Mouse (Mus musculus) ovary, adult 18-20 months (tissue): ENCODE results near the gene Tnk2.
A peak's percentile ranks its signal among the peaks of the same experiment; 100 is the strongest.

Experiments
- DNase-seq: peaks from one replicate; pipeline ENCODE4 v3.0.0; 2022; ENCODE audit warnings: low spot score, mixed read lengths

Gene Tnk2

DNA sequence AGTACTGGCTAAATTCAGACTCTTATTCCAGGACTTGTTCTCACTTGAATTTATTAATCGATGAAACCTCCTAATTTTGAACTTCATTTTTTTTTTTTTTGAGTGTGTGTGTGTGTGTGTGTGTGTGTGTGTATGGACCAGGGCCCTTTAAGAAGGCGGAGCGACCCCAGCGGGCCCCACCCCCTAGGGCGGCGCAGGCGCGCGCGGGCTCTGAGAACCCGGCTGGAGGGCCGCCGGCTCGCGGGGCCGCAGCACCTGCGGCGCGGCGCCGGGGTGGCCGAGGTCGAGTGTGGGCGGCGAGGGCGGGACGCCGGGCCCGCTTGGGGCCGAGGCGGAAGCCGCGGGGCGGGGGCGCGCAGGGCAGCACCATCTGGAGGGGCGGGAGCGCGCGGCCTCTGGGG is at the start of gene Tnk2:
Gene Tnk2, plus strand, starts transcription at position 214 of the 401 bp plus-strand sequence.
- peak; percentile 82 for DNase-seq

DNA sequence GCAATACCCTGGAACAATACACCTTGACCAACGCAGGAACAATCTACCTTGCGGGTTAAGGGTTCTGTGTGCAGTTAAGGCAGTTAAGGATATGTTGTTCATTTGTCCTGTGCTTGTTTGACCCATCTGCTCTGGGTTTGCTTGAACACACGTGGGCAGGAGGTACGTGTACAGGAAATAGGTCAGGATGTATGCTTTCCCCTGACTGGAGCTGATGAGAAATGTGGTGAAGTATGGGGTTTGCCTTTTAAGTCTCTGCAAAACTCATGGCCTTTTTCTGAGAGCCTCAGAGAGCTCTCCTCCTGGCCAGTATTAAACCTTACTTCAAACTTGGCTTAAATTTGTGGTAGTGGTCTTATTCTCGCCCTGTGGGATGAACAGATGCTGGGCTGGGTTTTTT is 49.8 kb upstream of the Tnk2 start:
- no peak for DNase-seq

DNA sequence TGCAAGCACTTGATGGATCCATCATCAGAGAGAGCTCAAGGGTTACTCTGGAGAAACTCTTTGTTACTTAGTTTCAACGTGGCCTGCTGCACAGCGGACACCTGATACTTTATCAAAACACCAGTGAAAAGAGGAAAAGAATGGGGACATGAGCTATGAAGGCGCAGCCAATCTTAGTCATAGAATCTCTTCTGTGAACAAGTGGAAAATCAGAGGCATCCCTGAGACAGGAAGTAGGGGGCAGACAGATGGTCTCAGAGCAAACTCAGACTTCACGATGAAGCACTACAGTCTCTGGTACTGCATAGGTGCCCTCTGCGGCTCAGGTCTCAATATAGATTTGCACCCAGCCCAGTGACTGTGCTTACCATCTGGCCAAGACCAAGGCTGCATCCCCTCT is 49.0 kb upstream of the Tnk2 start:
- no peak for DNase-seq

DNA sequence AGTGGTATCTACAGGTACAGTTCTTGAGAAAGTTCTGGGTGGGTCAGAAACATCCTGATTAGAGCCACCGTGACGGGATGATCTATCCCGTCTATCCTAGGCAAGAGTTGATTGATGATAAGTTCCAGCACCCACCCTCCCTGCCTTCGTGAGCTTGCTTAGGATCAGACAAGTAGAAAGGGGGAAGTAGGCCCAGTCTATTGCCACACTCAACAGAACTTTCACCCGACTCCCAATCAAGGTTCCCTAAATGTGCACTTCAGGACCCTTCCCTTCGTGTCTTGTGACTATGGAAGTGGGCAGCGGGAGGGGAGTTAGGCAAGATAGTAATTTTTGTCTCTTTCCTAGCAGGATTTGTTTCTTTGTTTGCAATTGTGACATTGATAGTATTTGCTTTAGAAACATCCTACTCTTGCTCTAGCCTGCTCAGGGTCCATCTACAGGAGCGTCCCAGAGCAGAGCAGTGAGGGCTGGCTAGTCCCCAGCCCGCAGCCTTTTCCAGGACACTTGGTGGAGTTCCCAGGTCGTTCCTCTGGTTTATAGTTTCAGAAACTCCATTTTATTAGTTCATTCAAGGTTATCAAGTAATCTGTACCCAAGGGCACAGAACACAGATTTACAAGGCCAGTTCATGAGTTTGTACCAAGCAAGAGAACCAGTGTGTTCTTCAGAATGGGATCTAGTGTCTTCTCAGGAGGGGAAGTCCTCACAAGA is 48.4 kb upstream of the Tnk2 start:
- no peak for DNase-seq

DNA sequence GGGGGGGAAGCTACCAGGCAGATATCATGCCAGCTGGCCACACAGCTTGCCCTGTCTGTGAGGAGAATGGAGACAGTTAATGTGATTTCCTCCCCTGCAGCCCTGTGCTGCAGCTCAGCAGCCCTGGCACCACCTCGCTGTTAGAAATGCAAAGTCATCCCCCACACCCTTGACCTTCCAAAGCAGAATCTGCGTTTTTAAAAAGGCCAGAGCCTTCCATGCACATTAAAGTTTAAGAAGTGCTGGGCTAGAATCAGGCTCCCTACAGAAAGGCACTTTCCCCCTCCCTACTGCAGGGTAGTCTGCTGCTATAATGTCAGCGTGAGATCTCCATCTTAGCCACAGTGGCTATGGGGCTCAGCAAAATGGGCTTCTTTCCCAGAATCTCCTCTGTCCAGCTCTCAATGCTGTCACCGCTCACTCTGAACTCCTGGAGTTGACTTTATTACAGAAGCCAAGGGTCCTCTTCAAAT is 45.7 kb upstream of the Tnk2 start:
- DNase-seq: peak; percentile 9

DNA sequence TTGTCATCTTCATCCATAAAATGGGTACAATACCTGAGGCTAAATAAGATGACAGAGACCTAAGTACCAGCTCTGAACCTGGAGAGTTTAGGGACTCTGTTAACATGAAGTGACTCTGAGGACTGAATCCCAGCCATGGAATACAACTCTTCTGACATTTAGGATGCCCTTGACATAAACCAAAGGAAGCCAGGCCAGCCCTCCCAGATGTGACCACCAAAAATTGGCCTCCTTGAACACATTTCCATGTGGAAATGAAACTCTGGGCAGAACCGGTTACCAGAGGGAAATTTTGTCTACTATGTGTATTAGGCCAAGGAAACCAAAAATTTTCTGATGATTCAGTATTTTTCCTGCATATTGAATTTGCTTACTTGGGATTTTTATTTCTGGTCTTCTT is 44.5 kb upstream of the Tnk2 start:
- no peak for DNase-seq

DNA sequence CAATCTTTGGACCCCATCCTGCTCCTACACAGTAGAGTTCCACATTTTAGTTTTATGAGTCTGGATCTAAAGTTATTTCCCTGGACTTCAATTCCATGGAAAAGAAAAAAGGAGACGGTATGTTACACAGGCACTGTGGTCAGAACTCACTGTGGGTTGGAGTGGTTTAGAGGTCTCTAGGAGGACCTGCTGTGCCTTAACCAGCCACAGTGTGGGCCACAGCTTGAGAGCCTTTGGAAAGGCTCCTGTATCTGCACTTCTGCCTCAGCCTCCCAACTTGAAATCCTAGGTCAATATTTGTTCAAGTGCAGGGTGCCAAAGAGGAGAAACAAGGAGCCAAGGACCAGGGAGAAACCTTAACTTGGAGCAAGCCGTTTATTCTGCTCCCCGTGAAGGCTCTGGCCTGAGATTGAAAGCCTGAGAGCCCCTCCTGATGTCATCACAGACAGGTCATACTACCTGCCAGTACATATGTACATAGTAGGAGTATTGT is 41.4 kb upstream of the Tnk2 start:
- DNase-seq: no peak

DNA sequence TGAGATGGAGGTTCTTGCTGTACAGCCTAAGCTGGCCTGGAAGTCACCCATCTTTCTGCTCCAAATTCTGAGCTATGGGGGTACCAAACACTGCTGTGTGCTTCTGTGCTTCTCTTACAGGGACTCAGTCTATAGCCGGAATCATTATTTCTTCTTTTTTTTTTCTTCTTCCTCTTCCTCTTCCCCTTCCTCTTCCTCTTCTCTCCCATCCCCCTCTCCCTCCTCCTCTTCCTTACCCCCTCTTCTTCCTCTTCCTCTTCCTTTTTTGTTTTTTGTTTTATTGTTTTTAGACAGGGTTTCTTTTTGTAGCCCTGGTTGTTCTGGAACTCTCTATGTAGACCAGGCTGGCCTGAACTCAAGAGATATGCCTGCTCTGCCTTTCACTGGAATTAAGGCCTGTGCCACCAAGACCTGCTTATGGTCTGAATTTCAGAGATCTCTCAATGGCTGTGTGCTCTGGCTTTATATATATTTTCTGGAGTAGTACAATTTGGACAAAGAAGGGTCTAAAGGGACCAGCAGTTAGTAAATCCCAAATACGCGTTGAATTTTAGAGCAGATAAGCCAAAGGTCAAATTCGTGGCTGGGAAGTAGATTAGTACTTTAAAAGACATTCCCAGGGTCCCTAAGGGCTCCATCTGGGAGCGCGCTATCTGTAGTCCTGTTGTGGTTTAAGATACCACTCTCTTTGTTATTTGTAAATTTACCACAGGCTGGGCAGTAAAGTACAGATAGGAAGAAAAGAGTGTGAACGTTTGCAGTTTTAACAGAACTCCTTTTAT is 35.9 kb upstream of the Tnk2 start:
- no peak for DNase-seq

DNA sequence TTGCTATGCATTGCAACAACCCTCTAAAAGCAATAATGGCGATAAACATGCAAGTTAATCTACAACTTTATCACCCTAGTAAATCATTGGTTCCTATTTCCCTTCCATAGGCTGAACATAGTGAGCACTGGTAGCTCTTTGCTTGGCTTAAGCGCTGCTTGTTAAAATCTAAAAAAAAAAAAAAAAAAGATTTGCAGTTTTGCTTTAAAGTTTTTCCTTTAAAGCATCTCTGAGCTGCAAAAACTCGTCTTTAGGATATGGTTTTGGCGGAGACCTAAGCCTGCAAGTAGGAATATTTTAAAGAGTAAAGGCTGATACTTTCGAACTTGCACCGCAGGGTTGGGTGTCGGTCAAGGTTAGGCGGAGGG is 35.3 kb upstream of the Tnk2 start:
- DNase-seq: no peak

DNA sequence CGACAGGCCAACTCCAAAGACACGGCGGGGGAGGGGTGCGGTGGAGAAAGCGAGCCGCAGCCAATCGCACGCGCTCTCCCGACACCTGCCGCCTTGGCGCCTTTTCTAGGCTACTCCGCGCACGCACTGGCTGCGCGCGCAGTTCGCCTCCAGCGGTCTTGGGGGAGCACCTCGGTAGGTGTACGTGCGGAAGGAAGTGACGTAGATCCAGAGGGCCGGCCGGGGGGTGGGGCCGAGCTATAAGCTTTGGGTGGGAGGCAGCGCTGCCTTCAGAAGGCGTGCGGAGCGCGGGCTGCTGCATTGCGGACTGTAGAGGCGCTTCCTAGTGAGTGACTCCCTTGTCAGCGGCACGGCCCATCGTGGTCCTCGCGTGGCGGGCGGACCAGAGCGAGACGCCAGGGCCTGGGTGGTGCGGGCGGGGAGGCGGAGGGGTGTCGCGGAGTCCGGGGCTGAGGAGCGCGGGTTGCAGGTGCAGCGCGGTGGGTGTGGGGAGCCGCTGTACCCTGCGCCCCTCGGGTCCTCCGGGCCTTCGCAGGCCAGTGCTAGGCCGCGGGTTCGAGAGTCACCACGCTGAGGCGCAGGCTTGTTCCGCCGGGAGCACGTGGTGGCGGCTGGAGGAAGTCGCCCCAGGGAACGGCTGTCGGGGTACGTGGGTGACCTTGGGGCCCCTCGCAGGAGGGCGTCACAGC is 34.8 kb upstream of the Tnk2 start, which contains the start of gene Tfrc:
Gene Tfrc, plus strand, starts transcription at position 209 of the 689 bp plus-strand sequence.
- DNase-seq: peak; percentile 97

DNA sequence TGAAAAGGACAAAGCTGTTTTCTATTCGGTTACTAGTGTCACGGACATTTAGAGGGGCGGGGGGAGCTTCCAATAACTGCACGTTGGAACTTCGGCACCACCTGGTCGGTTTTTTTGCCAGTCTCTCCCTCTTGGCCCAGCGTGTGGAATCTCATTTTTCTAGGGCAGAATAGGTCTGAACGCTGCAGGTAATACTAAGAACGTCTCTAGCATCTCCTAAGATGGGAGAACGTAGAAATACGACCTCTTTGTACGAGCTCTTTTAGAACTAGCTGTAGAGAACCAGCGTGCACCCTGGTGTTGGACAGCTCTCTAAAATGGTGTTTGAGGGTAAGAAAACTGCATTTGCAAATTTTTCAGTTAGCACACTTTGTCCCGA is 34.3 kb upstream of the Tnk2 start:
- DNase-seq: no peak

DNA sequence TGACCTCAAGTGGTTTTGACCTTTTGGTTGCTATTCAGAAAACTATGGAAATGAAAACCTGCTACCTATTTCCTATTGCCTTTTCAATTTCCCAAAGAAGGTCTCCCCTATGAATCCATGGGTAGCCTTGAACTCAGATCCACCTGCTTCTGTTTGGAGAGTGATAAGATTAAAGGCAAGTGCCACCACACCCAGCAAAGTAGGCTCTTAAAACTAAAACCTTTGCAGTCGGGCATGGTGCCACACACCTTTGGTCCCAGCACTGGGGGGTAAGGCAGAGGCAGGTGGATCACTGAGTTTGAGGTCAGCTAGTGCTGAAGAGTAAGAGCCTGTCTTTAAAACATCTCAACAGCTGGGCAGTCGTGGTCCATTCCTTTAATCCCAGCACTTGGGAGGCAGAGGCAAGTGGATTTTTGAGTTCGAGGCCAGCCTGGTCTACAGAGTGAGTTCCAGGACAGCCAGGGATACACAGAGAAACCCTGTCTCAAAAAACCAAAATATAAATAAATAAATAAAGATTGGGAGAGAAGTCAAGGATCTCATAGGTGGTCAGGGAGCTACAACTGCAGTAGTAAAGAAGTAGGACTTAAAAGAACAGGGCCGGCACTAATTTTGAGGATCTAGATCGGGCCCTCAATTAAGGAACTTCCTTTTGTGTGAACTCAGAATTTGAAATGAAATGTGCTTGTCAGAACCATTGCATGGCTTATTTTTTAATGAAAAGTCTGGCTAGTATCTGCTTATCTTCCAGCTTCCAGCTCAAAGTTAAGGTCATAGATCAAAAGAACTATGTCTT is 33.0 kb upstream of the Tnk2 start:
- DNase-seq: no peak

DNA sequence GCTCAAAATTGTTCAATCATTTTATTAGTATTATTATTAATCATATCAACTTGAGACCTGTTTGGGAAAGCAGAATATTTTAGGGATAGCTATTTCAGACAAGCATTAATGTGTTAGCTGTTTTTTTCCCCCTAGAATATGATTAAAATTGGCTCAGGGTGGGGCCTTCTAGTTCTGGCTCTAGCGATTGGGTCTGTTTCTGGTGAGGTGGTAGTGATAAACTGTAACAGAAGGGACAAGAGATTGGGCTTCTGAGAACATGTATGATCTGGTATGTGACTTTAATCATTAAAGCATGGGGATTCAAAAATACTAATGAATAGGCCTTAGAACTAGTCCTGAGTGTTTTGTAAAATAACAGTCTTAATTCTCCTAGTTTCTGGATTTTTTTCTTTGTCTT is 31.6 kb upstream of the Tnk2 start:
- no peak for DNase-seq

DNA sequence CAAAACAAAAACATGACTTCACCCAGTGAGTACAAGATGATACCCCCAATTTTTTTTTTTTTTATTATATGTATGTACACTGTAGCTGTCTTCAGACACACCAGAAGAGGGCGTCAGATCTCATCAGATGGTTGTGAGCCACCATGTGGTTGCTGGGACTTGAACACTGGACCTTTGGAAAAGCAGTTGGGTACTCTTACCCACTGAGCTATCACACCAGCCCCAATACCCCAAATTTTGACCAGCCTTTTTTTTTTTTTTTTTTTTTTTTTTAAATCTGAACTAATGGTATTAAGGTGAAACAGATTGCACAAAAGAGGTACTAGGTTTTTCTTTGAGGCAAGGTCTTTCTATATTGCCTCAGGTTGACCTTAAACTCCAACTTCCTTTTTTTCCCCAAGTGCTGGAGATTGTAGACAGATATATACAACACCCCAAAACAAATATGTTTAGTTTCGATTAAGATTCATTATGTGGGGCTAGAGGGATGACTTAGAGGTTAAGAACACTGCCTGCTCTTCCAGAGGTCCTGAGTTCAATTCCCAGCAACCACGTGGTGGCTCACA is 30.3 kb upstream of the Tnk2 start:
- DNase-seq: no peak

DNA sequence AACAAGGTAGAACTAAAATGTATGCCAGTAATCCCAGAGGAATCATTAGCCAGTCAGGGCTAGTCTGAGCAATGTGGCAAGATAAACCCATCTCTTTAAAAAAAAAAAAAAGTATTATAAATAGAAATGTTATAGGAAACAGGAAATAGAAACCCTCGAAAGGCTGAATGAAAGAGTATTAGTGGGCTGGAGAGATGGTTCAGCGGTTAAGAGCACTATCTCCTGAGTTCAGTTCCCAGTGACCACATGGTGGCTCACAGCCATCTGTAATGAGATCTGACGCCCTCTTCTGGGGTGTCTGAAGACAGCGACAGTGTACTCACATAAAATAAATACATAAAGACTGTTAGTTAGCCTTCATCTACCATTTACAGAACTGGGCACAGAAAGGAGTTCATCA is 29.6 kb upstream of the Tnk2 start:
- no peak for DNase-seq

DNA sequence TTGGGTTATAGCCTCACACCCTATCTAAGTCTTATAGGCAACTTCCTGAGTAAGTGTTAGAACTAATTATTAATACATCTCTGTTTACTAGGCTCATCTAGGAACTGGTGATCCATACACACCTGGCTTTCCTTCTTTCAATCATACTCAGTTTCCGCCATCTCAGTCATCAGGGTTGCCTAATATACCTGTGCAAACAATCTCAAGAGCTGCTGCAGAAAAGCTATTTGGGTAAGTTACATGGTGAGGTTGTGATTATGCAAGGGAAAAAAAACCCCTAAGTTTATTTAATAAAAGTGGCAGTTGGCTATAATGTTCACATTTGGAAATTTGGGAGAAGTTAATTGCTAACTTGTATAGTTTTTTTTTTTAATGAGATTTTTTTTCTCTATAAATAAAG is 24.7 kb upstream of the Tnk2 start:
- DNase-seq: no peak

DNA sequence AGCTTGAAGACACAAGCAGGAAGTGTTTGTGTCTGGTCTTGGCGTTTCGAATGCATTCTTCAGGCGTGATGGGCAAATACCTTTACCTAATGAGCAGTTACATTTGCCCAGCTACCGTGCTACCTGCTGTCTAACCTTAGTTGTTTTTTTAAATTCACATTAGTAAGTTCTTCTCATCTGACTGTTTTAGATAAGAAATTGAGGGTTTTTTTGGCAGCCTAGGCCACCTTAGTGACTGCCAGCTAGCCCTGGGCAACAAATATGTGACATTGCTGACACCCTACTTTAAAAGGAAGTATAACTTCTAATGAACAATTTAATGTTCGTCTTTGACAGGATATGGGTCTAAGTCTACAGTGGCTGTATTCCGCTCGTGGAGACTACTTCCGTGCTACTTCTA is 15.5 kb upstream of the Tnk2 start:
- no peak for DNase-seq

DNA sequence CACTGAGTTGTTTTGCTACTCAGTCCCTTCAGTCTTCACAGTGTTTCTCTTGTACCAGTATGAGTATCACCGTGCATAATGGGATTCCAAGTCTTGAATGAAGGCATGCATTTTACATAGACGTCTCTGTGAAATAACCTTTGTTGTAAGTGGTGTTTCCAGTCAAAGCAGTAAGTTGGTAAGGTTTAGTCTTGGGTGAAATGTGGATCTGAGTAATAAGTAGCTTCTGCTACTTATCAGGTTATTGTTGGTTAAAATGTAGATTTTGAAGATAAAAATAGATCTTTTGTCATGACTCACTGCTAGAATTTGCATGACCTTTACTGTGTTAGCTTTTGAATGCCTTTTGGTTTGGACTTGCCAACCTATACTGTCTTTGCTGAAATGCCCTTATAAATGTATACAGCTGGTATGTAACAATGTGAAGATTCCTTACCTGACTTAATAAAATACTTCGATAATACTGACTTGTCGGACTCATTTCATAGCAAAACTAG is 11.3 kb upstream of the Tnk2 start:
- DNase-seq: no peak

DNA sequence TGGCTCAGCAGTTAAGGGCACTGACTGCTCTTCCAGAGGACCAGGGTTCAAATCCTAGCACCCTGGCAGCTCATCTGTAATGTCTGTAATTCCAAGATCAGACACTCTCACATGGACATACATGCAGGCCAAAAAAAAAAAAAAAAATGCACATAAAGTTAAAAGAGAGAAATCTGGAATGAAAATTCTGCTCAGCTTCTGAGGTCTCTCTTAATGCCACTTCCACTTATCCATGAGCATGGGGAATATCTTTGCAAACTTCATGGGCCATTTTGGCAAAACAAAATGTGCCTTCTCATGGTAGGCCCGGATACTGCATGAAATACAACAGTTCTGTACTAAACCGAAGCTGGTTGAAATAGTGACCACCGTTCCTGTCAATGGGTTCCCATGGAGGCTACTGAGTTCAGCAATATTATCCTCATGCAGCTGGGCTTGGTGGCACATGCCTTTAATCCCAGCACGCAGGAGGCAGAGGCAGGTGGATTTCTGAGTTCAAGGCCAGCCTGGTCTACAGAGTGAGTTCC is 10.1 kb upstream of the Tnk2 start:
- DNase-seq: no peak

DNA sequence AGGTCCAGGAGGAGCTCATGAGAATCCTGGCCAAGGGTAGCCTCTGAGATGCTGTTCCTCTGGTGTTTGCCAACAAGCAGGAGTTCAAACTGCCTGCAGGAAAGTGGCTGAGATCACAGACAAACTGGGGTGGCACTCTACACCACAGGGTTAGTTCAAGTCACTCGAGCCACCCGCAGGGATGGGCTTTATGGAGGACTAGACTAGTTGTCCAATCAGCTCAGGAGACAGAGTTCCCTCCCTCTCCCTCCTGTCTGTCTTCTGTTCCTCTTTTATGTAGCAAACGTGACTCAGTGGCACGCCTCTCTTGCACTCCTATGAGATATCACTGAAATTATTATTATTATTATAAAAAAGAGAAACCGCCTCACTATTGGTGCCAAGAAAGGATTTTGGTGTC is 9.5 kb upstream of the Tnk2 start:
- DNase-seq: no peak

DNA sequence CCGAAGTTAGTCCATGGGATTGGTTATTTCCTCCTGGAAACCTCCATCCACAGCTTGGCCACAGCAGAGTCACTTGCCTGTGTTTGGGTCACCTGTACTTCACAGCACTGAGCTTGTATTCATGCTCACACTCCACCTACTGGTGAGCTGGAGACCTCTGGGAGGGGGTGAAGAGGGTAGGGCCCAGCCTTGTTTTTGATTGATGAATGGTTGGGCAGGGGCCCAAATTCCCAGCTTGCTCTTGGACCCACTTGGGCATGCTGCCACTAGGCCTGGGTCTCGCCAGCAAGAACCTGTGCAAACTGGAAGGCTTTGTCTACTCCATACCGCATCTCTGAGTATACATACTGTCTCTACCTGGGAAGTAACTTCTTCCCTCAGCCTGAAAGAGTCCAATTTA is 8.4 kb upstream of the Tnk2 start:
- DNase-seq: no peak
